Comparison of ENCODE assay signal across 12 mouse cellular contexts in the genomic region with DNA sequence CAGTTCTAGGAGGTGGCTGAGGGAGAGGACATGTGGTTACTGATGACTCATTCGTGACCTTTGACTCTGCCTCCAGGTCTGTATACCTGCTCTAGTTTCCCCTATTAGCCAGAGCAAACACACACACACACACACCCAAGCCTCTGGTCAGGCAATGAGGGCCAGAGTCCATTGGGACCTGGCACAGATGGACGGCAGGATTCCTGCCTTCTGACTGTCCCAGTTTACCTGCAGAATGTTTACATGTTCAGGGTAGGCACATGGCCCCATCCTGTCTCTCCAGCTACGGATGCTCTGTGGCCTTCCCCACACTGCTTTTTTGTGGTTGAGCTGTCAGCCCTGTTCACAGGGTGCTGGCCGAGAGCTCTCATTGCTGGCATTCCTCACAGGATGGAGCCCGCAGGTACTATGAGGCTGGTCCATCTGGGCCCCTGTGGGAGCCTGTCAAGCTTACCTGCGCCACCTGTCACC. TPM values are rescaled to one million over a fixed set of nuclear protein-coding genes. Genes with fewer than 3 reads are reported as not detected.
DNase-seq lines count a peak whose midpoint lies in the region; ATAC-seq and TF ChIP-seq lines count a peak whose summit lies in the region.
"Had no signal": no experiment of that assay in that cellular context is flagged by ENCODE, and none has a peak within 500 bp of the region (broad histone marks: within the 10 kb centered on the region; RNA-seq: fewer than 3 reads in every experiment).

No protein-coding gene starts in this region.

- TF ChIP-seq EP300 in liver, postnatal 0 days (IDR thresholded peaks at IDR 0.05; ENCODE audit: low read depth): peak; percentile 41; the same call in 1 of the 2 replicates

- no peak for TF ChIP-seq CTCF in liver, postnatal 0 days (IDR thresholded peaks at IDR 0.05; ENCODE audit: low read depth)

- H3K36me3 ChIP-seq in intestine, embryonic 16.5 days (ENCODE audit: control insufficient read depth, insufficient read depth, low read length): peaks cover 3% of the 10 kb centered on the region
- peaks cover 10% of the 10 kb centered on the region for H3K36me3 ChIP-seq in liver, postnatal 0 days (replicated peaks; ENCODE audit: insufficient read depth, low read length)

- H3K9ac ChIP-seq in intestine, embryonic 16.5 days (ENCODE audit: low read depth, low read length): peak overlapping the region; percentile 3; the same call in 1 of the 2 replicates
- H3K9ac ChIP-seq in liver, postnatal 0 days (replicated peaks): no peak overlapping the region
- H3K9ac ChIP-seq: lung, embryonic 15.5 days; neural tube, embryonic 13.5 days had no signal

- DNase-seq in lung, postnatal 36 days: peak; percentile 46
- DNase-seq in lung, postnatal 4 days: no peak
- peak; percentile 55 for DNase-seq in T-cell, adult 2 months (ENCODE audit: low spot score)
- peak; percentile 70 for DNase-seq in liver, postnatal 0 days
- no peak for DNase-seq in right cerebral cortex, postnatal 14 days
- DNase-seq in spleen, postnatal 4 days (ENCODE audit: low spot score in 2 of 2): no peak
- DNase-seq in gastrocnemius, postnatal 4 days (ENCODE audit: low spot score in 2 of 2): no peak

- H3K27me3 ChIP-seq in intestine, embryonic 16.5 days (replicated peaks; ENCODE audit: control insufficient read depth, insufficient read depth, low read length): no peaks in the 10 kb centered on the region
- no peaks in the 10 kb centered on the region for H3K27me3 ChIP-seq in liver, postnatal 0 days (ENCODE audit: insufficient read depth, low read length)
- H3K27me3 ChIP-seq: lung, embryonic 15.5 days; neural tube, embryonic 13.5 days had no signal

- peak overlapping the region; percentile 80 for H3K27ac ChIP-seq in intestine, embryonic 16.5 days (ENCODE audit: low read length)
- H3K27ac ChIP-seq in liver, postnatal 0 days (ENCODE audit: low read depth): peak overlapping the region; percentile 85
- H3K27ac ChIP-seq: layer of hippocampus, adult 2 months; lung, embryonic 15.5 days; neural tube, embryonic 13.5 days had no signal

- no peaks in the 10 kb centered on the region for H3K9me3 ChIP-seq in intestine, embryonic 16.5 days (ENCODE audit: control insufficient read depth, low read length)
- no peaks in the 10 kb centered on the region for H3K9me3 ChIP-seq in liver, postnatal 0 days (ENCODE audit: low read length)
- H3K9me3 ChIP-seq: G1E; lung, embryonic 15.5 days; neural tube, embryonic 13.5 days had no signal

- ATAC-seq in intestine, embryonic 16.5 days: peak; percentile 73
- ATAC-seq in liver, postnatal 0 days: peak; percentile 82

- no peak overlapping the region for H3K4me3 ChIP-seq in intestine, embryonic 16.5 days (ENCODE audit: low read length)
- H3K4me3 ChIP-seq in liver, postnatal 0 days (ENCODE audit: low read depth, low read length): no peak overlapping the region
- H3K4me3 ChIP-seq: layer of hippocampus, adult 2 months; lung, embryonic 15.5 days; neural tube, embryonic 13.5 days had no signal

- H3K4me1 ChIP-seq in intestine, embryonic 16.5 days (ENCODE audit: control insufficient read depth, insufficient read depth, low read length): peaks cover 36% of the 10 kb centered on the region
- H3K4me1 ChIP-seq in liver, postnatal 0 days (ENCODE audit: insufficient read depth): peaks cover 35% of the 10 kb centered on the region

- H3K4me2 ChIP-seq in intestine, embryonic 16.5 days (ENCODE audit: low read depth, low read length): no peak overlapping the region
- no peak overlapping the region for H3K4me2 ChIP-seq in liver, postnatal 0 days (ENCODE audit: low read depth, low read length)
- H3K4me2 ChIP-seq: lung, embryonic 15.5 days; neural tube, embryonic 13.5 days had no signal

- 32% methylated on average over 6 of the region's 6 CpGs for WGBS in intestine, embryonic 16.5 days
- WGBS in liver, postnatal 0 days (ENCODE audit: insufficient replicate concordance): 32% methylated on average over 6 of the region's 6 CpGs

RNA-seq across cellular contexts. Expression of a gene that starts 2.0 kb away (rescaled TPM):
- 0.17 and 0.27 TPM in 2 replicates for polyA plus RNA-seq in intestine, embryonic 16.5 days (2015; fragmentation: Nextera tagmentation; extraction: Ambion mirVana)
- 0.29 and 0.40 TPM in 2 replicates for polyA plus RNA-seq in liver, postnatal 0 days (2015; fragmentation: Nextera tagmentation; extraction: Ambion mirVana)
- under 1 TPM; 0.47 to 0.52 TPM for total RNA-seq in gastrocnemius, postnatal 4 days (2021)

RNA-seq across cellular contexts. Expression of a gene that starts 2.5 kb away (rescaled TPM):
- polyA plus RNA-seq in intestine, embryonic 16.5 days (2015; fragmentation: Nextera tagmentation; extraction: Ambion mirVana): 12.5 and 13.6 TPM in 2 replicates
- polyA plus RNA-seq in liver, postnatal 0 days (2015; fragmentation: Nextera tagmentation; extraction: Ambion mirVana): 4.6 and 5.2 TPM in 2 replicates
- total RNA-seq in gastrocnemius, postnatal 4 days (2021): 10 to 100 TPM; 15.7 to 16.9 TPM

RNA-seq across cellular contexts. Expression of a gene that starts 17.9 kb away (rescaled TPM):
- polyA plus RNA-seq in intestine, embryonic 16.5 days (2015; fragmentation: Nextera tagmentation; extraction: Ambion mirVana): 85.2 and 89.2 TPM in 2 replicates
- 26.2 and 26.9 TPM in 2 replicates for polyA plus RNA-seq in liver, postnatal 0 days (2015; fragmentation: Nextera tagmentation; extraction: Ambion mirVana)
- total RNA-seq in gastrocnemius, postnatal 4 days (2021): 10 to 100 TPM; 45.7 to 50.1 TPM
- polyA plus RNA-seq: G1E had no signal

RNA-seq across cellular contexts. Expression of a gene that starts 28.4 kb away (rescaled TPM):
- 12.6 and 13.6 TPM in 2 replicates for polyA plus RNA-seq in intestine, embryonic 16.5 days (2015; fragmentation: Nextera tagmentation; extraction: Ambion mirVana)
- polyA plus RNA-seq in liver, postnatal 0 days (2015; fragmentation: Nextera tagmentation; extraction: Ambion mirVana): 0.63 and 0.70 TPM in 2 replicates
- total RNA-seq in gastrocnemius, postnatal 4 days (2021): 10 to 100 TPM; 27.5 to 33.0 TPM

RNA-seq across cellular contexts. Expression of a gene that starts 59.3 kb away (rescaled TPM):
- polyA plus RNA-seq in intestine, embryonic 16.5 days (2015; fragmentation: Nextera tagmentation; extraction: Ambion mirVana): 21.1 and 21.2 TPM in 2 replicates
- polyA plus RNA-seq in liver, postnatal 0 days (2015; fragmentation: Nextera tagmentation; extraction: Ambion mirVana): 0.41 and 0.63 TPM in 2 replicates
- total RNA-seq in gastrocnemius, postnatal 4 days (2021): 10 to 100 TPM; 23.0 to 26.0 TPM
- polyA plus RNA-seq: G1E had no signal

Comparison
In these comparisons a context has a peak if more than half of its experiments do, and no peak if none do; other contexts are left out.
1. DNase-seq: peak in lung, postnatal 36 days (single experiment), T-cell, adult 2 months (single experiment) and liver, postnatal 0 days (single experiment); none in lung, postnatal 4 days (0 of 2), right cerebral cortex, postnatal 14 days (single experiment), spleen, postnatal 4 days (0 of 2) and gastrocnemius, postnatal 4 days (0 of 2).